Mouse (Mus musculus): ENCODE measurements at regions not wholly inside any gene's neighbourhood (a gene's known extent, or its start where the extent isn't known, plus 50 kb on each side); places are given as distances from the start of the nearest gene placed in this dataset.

- DNase-seq (ENCODE audit: low read depth, low spot score): no peak
Measured at GRCm38 (mm10) chrX:105346420-105346819, 153.2 kb upstream of the Cypt2 start.

- no peak for DNase-seq (ENCODE audit: low read depth, low spot score)
Measured at GRCm38 (mm10) chrX:105366284-105366683, 133.3 kb upstream of the Cypt2 start.

DNA sequence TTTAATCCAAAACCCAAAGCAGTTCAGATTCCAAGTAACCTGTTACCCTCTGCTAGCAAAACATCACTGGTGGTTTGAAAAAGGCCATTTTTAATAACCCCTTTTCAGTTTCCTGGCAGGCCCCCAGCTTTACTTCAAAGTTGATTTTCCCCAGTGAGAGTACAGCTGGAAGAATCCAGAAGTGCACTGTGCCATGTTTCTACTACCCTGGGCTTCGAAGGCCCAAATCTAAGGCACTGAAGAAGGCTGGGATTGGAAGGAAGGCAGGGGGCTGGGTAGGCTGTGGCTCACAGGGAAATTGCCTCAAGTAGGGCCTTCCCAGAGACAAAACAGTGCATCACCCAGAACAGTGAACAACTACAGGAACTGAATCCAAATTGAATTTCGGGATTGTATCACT is 131.6 kb upstream of the Cypt2 start:
- DNase-seq (ENCODE audit: low read depth, low spot score): no peak

- DNase-seq (ENCODE audit: low read depth, low spot score): no peak
Measured at GRCm38 (mm10) chrX:105390506-105390905, 109.1 kb upstream of the Cypt2 start.

DNA sequence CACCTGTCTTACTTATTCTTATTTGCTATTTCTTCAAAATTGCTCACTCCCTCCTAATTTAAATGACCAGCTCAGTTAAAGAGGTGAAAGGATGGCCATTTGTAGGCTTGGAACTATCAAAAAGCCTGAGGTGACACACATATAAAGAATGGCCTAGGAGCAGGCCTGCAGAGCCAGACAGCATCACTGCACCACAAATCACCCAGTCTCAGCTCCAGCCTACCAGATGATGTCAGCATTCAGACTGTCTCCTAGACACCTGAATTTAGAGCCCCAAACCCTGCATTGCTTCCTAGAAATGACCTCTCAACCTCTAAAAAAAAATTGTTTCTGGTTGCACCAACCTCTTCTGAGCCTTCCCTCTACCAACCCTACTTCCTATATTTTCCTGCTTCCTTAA is 108.5 kb upstream of the Cypt2 start:
- DNase-seq (ENCODE audit: low read depth, low spot score): no peak

- peak; percentile 88 for DNase-seq (ENCODE audit: low read depth, low spot score)
Measured at GRCm38 (mm10) chrX:105391680-105392462, 107.7 kb upstream of the Cypt2 start.

DNA sequence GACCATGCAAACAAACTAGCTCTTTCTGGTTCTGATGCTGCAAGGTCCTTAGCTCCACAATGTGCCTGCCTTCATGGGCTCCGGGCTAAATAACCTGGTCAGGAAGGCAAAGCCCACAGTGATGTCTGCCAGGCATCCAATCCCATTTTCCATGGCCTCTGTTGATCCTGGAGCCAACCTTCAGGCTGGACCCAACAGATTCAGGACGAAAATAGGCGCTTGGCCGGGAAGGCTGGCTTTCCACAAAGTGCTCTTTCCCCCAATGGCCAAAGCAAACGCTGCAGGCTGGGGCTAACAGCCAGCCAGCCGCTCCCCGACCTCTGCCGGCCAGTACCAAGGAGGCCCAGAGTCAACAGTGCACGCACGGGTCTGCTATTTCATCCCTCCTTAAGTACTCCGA is 106.3 kb upstream of the Cypt2 start:
- no peak for DNase-seq (ENCODE audit: low read depth, low spot score)

DNA sequence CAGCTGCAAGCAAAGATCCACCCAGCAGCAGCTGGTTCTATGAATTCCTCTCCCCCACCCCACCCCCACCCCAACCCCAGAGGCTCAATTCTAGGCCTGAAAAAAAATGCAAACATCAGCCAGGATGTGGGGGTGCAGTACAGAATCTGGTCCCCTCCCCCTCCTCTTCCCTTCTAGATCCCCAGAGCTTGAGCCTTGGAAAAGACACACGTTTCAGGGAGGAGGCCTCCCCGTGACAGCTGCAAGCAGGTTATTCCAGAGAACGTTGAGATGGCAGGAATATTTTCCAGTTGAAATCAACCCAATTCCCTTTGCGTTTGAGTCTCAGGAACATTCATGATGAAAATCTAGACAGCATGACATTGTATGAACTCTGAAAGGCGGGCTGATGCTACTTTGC is 86.2 kb upstream of the Cypt2 start:
- no peak for DNase-seq (ENCODE audit: low read depth, low spot score)

DNA sequence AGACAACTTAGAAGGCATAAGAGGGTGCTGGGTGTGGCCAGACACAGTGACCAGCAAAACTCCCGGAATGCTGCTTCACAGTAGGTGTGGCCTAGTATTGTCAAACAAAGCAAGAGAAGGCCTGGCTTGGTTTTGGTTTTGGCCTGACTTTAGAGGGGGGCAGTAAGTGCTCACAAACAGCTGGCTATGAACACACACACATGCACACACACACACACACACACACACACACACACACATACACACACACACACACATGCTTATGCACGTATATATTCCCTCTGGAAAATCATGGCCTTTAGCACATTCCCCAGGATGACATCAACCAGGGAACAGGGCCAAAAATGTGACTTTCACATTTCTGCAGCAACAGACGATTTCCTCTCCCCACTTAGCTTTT is 78.6 kb upstream of the Cypt2 start:
- peak; percentile 2 for DNase-seq (ENCODE audit: low read depth, low spot score)
